Mouse (Mus musculus) thymus, adult 2 months (tissue): Measurements from ENCODE around the gene Ltb4r1. TPM values are rescaled to one million over a fixed set of nuclear protein-coding genes. Genes with fewer than 3 reads are reported as not detected.

ENCODE experiments used
- DNase-seq: peaks from one replicate; pipeline ENCODE4 v3.0.0; 2021
- H3K27ac ChIP-seq: fragments of 200-500 bp; 2 replicates; pipeline ENCODE4 v1.5.1; 2012; ENCODE audit warnings: low read length, control low read depth; ENCODE audit not compliant: control insufficient read depth, insufficient read depth
- H3K27me3 ChIP-seq: fragments of 200-500 bp; 2 replicates; pipeline ENCODE4 v1.6.1; 2012; ENCODE audit warnings: mild to moderate bottlenecking, low read length, moderate library complexity, mixed read lengths; ENCODE audit not compliant: control insufficient read depth, insufficient read depth
- H3K36me3 ChIP-seq: fragments of 200-500 bp; 2 replicates; pipeline ENCODE4 v1.6.1; 2012; ENCODE audit warnings: mild to moderate bottlenecking, low read length, moderate library complexity; ENCODE audit not compliant: control insufficient read depth, insufficient read depth
- H3K4me1 ChIP-seq: fragments of 200-500 bp; replicated peaks from 2 replicates; pipeline ENCODE4 v1.6.1; 2012; ENCODE audit warnings: low read length; ENCODE audit not compliant: control insufficient read depth, insufficient read depth
- H3K4me3 ChIP-seq: fragments of 200-500 bp; 2 replicates; pipeline ENCODE4 v1.5.1; 2012; ENCODE audit warnings: mild to moderate bottlenecking, low read length, control low read depth, moderate library complexity; ENCODE audit not compliant: control insufficient read depth, insufficient read depth
- CTCF ChIP-seq: fragments of 200-500 bp; IDR thresholded peaks from 2 replicates; pipeline ENCODE4 v1.5.1; 2012; ENCODE audit warnings: mild to moderate bottlenecking, control low read depth, low read length, moderate library complexity, borderline replicate concordance; ENCODE audit not compliant: control insufficient read depth, poor library complexity, insufficient read depth; ENCODE audit errors: extremely low read depth
- POLR2A ChIP-seq: fragments of 200-500 bp; IDR thresholded peaks from 2 replicates; pipeline ENCODE4 v1.6.1; 2012; ENCODE audit warnings: mild to moderate bottlenecking, low read length, control low read depth, moderate library complexity; ENCODE audit not compliant: control insufficient read depth, poor library complexity, insufficient read depth; ENCODE audit errors: extremely low read depth
- WGBS: fragments of 180-500 bp; shearing (Covaris S2); methylation state at CpG from one replicate; pipeline ENCODE4 v1.1.7; 2018; 5-methylcytosine and 5-hydroxymethylcytosine counted together
- polyA plus RNA-seq: library from polyadenylated mRNA; depleted of rRNA; stranded (reverse); fragments of >200 nt; gene quantifications from 2 replicates; pipeline ENCODE4 v1.2.3, GENCODE M21; 2012

Ltb4r1 gene
- polyA plus RNA-seq, 1 experiment, result 2.6 TPM

- no peaks in the 10 kb centered on the region; the same call in 1 of the 2 replicates for H3K4me1 ChIP-seq
- no peaks in the 10 kb centered on the region for H3K36me3 ChIP-seq
- WGBS, result 88% methylated on average over 6 of the region's 6 CpGs
- TF ChIP-seq POLR2A (no peak), CTCF (no peak)
- peaks cover 14% of the 10 kb centered on the region; the same call in 1 of the 2 replicates for H3K27me3 ChIP-seq
- no peak within 1 kb of the TSS for H3K27ac ChIP-seq
- H3K4me3 ChIP-seq, result peak within 1 kb of the TSS; percentile 44
- DNase-seq, result no peak
Measured at GRCm38 (mm10) chr14:55761163-55761562, 4.6 kb upstream of the Ltb4r1 start, which contains the start of gene Ltb4r2. Gene Ltb4r2, plus strand, starts transcription at chr14:55761428.

- Histone ChIP-seq H3K36me3 (no peaks in the 10 kb centered on the region), H3K4me1 (no peaks in the 10 kb centered on the region; the same call in 1 of the 2 replicates), H3K27me3 (peaks cover 14% of the 10 kb centered on the region; the same call in 1 of the 2 replicates), H3K27ac (no peak overlapping the region), H3K4me3 (peak overlapping the region; percentile 44)
- no peak for DNase-seq
- TF ChIP-seq CTCF (peak; percentile 59; the same call in 1 of the 2 replicates), POLR2A (no peak)
- WGBS, result 6% methylated on average over 77 of the region's 77 CpGs
Measured at GRCm38 (mm10) chr14:55762001-55762821, 3.6 kb upstream of the Ltb4r1 start.

GRCm38 (mm10) chr14:55763166-55763565, 2.6 kb upstream of the Ltb4r1 start:
- TF ChIP-seq POLR2A (no peak), CTCF (no peak)
- Histone ChIP-seq H3K4me1 (peaks cover 3% of the 10 kb centered on the region; the same call in 1 of the 2 replicates), H3K36me3 (no peaks in the 10 kb centered on the region), H3K4me3 (no peak overlapping the region), H3K27me3 (peaks cover 14% of the 10 kb centered on the region; the same call in 1 of the 2 replicates), H3K27ac (no peak overlapping the region)
- WGBS, result 40% methylated on average over 7 of the region's 7 CpGs
- no peak for DNase-seq

- DNase-seq, result no peak
- 18% methylated on average over 52 of the region's 52 CpGs for WGBS
- Histone ChIP-seq H3K27ac (no peak overlapping the region), H3K4me3 (no peak overlapping the region), H3K4me1 (peaks cover 4% of the 10 kb centered on the region; the same call in 1 of the 2 replicates), H3K27me3 (peaks cover 4% of the 10 kb centered on the region; the same call in 1 of the 2 replicates), H3K36me3 (no peaks in the 10 kb centered on the region)
- no peak for TF ChIP-seq CTCF
- TF ChIP-seq POLR2A, result no peak
Measured at GRCm38 (mm10) chr14:55767519-55768414, 2.0 kb downstream of the Ltb4r1 start.

- peaks cover 4% of the 10 kb centered on the region; the same call in 1 of the 2 replicates for H3K27me3 ChIP-seq
- 90% methylated on average over 6 of the region's 6 CpGs for WGBS
- H3K4me3 ChIP-seq, result no peak overlapping the region
- no peak for DNase-seq
- TF ChIP-seq POLR2A (no peak), CTCF (no peak)
- 0 out of 2 replicates have a peak, but pooled peaks cover 4% of the 10 kb centered on the region for H3K4me1 ChIP-seq
- no peaks in the 10 kb centered on the region for H3K36me3 ChIP-seq
- H3K27ac ChIP-seq, result no peak overlapping the region
Measured at GRCm38 (mm10) chr14:55768555-55768954, 2.8 kb downstream of the Ltb4r1 start.

GRCm38 (mm10) chr14:55769087-55769703, 3.4 kb downstream of the Ltb4r1 start:
- no peak for DNase-seq
- H3K27me3 ChIP-seq, result peaks cover 2% of the 10 kb centered on the region; the same call in 1 of the 2 replicates
- WGBS, result 52% methylated on average over 16 of the region's 16 CpGs
- no peak for TF ChIP-seq CTCF
- no peak for TF ChIP-seq POLR2A
- no peaks in the 10 kb centered on the region for H3K36me3 ChIP-seq
- H3K4me3 ChIP-seq, result no peak overlapping the region
- H3K4me1 ChIP-seq, result 0 out of 2 replicates have a peak, but pooled peaks cover 4% of the 10 kb centered on the region
- H3K27ac ChIP-seq, result no peak overlapping the region

GRCm38 (mm10) chr14:55776711-55777110, 10.9 kb downstream of the Ltb4r1 start:
- Histone ChIP-seq H3K27me3 (no peaks in the 10 kb centered on the region), H3K27ac (no peak overlapping the region), H3K4me1 (no peaks in the 10 kb centered on the region), H3K36me3 (no peaks in the 10 kb centered on the region), H3K4me3 (no peak overlapping the region)
- no peak for DNase-seq
- WGBS, result 81% methylated on average over 7 of the region's 7 CpGs
- TF ChIP-seq CTCF (no peak), POLR2A (no peak)
